Mouse (Mus musculus) testis, postnatal 10 days (tissue): Measurements from ENCODE around the gene Raet1d.
A peak's percentile ranks its signal among the peaks of the same experiment; 100 is the strongest.
"Not testable (repeated sequence)": the region's sequence is repeated elsewhere in the genome, so short reads cannot be mapped to it uniquely, and the experiment has no call there.

Experiments
- DNase-seq: peaks from one replicate; pipeline ENCODE4 v3.0.0; 2021; ENCODE audit warnings: low spot score

The Raet1d gene

DNA sequence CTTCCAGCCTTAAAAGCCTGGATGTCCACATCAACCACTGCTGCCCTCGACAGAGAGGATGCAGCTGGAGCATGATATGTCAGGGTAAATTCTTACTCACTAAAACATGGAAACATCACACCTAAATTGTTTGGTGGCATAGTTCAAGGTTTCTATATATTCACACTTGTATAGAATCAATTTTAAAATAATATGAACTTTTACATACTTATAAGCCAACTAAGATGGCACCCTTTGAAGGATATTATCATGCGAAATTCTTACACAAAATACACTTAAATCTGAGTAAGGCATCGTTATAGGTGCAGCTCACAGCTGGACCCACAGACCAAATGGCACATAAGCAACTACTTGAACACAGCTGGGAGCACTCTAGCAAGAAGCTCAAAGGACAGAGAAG is at the start of gene Raet1d:
Raet1d (plus strand) TSS at position 301 of the 400 bp plus-strand sequence.
- DNase-seq: not testable (repeated sequence)

DNA sequence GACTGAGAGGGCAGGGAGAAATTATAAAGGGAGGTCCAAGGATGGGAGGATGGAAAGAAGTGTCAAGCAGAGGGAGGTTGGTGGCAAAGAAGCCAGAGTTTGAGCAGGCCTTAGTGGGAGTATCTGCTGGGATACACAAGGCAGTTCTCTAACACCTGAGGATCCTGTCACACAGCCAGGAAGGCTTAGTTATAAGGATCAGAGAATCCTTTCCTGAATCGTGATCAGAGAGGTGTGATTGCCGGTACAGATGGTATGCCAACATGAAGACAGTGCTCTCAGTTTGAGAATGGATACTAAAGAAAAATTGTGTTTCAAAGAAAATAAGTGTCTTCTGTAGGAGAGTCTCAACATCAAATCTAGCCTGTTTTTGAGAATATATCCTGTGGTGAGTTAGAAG is 37.5 kb upstream of the Raet1d start:
- no peak for DNase-seq

DNA sequence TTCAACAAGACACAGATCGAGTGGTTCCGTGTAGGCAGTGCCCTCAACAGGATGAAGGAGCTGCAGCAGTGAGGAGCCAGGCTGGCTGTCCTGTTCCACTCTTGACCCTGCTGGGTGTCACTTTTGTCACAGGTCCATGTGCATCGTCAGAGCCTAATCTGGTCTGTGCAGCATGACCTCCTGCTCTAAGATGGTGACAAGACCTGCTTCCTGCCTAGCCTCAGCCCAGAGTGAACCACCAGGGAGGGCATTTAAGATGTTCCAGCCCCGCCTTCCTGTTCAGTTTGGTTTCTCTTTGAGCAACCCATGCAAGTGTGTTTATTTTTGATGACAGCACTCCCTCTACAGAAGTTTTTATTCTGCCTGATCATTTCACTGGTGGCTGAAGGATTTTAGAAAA is 14.6 kb upstream of the Raet1d start:
- DNase-seq: not testable (repeated sequence)

DNA sequence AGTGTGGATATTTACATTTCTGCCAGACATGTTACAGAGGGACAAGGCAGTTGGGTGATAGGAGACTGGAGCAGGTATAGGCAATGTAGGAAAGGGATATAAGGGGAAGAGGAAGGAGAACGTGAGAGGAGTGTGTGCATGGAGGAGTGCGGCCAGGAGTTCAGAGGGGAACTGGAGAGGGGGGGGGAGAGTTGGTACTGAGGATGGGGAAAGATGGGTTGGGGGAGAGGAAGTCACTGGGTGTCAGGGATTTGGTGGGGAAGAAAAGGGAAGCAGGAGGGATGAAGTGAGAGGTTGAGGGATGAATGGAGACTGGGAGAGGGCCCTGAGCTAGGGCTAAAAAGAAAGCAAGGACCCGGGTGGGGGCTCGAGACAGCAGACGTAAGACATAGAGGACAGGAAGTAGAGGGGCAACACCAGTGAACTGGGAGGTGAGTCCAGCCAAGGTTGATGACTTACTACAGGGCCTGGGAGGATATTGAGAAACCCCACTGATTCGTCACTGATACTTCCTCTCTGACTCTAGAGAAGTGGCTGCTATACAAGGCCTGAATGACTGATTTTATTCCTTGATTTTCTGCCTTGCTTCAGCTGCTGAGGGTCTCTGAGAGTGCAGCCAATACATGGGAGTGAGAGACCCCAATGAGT is 6.7 kb upstream of the Raet1d start:
- DNase-seq: not testable (repeated sequence)

DNA sequence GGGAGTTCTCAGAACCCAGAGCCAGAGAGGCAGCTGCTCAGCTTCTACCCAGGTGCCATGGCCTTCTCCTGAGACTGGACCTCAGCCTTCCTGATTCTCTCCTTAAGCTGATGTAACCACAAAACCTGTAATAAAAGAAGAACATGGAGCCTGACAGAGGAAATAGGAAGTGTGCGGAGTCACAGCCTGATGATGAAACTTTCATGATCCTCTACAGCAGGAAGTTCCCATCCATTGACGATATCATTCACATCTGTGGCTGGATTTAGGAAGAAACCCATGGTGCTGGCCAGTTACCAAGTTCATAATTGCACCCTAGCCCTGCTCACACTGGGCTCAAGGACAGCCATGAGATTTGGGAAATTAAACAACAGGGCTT is 6.2 kb upstream of the Raet1d start:
- DNase-seq: not testable (repeated sequence)

DNA sequence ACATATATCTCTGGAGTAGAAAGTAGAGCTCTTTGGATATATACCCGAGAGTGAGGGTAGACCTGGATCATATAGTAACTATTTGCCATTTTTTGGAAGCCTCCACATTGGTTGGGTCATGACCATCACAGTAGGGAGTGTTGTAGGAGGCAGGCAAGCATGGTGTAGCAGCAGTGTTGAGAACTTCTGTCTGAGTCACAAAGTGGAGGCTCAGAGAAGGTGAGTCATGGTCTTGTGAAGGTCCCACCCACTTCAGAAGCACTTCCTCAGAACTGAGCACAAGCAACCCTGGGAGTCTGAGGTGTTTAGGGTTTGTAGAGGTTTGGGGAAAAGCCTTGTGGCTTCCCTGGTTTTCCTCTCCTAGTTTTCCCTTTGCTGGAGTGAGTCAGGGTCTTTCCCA is 3.0 kb upstream of the Raet1d start:
- not testable (repeated sequence) for DNase-seq

DNA sequence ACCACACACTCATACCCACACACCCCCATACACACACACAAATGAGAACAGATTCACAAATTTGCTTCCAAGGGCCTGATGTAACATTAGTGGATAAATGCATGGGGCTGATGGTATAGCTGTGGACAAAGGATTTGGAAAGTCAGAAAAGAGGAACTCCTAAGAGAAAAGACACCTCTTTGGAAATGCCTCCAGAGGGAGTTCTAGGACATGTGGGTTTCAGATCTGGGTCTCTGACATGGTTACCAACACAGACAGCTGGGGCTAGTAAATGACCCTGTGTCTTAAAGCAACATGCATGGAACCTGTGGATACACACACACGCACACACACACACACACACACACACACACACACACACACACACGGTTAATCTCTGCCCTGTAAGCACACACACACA is 605 bp downstream of the Raet1d start:
- not testable (repeated sequence) for DNase-seq

DNA sequence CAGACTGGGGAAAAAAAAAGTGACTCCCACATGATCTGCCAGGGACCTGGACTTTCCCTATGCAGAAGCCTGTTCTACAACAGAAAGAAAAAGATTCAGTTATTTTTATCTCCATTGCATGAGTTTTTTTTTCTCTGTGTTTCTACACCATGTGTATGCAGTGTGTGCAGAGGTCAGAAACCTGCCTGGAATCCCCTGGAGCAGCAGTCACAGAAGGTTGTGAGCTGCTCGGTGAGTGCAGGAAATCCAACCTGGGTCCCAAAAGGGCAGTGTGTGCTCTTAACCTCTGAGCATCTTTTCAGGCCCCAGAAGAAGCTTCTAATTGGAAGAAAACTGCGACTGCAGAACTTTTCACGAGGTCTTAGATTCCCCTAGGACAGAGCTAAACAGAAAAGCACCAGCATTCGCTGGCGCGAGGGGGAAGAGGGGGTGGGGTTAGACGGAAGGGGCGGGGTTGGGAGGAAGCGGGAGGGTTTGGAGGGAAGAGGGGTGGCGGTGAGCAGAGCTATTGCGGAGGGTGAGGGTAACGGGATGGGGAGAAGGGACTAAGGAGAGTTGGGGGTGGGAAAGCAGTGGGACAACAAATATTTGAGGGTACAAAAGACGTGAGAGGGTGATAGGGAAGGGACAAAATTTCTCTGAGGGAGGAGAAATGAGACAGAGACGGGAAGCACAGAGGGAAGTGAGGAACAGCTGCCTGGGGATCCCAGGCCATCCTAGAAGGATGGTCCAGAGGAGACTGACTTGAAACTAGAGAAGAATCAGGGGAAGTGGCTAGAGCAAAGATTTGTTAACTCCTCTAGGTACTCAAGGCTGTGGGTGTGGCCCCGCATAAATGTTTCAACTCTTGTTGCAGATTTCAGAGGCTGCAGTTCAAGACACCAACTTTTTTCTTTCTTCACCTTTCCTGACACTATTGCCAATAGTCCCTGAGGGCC is 1.3 kb downstream of the Raet1d start:
- DNase-seq: not testable (repeated sequence)

DNA sequence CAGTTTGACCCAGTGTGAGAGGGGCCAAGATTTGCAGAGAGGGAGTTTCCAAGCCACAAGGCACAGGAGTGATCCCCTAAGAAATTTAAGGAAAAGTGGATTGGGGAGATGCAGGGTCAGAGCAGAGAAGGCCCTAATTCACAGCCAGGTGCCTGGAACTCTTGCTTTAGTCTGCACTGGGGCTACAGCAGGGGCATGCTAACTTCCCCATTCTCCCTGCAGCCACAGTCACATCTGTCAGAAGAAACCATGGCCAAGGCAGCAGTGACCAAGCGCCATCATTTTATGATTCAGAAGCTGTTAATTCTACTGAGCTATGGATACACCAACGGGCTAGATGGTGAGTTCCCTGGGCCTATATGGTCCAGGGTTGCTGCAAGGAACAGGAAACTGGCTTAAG is 2.1 kb downstream of the Raet1d start:
- DNase-seq: not testable (repeated sequence)

DNA sequence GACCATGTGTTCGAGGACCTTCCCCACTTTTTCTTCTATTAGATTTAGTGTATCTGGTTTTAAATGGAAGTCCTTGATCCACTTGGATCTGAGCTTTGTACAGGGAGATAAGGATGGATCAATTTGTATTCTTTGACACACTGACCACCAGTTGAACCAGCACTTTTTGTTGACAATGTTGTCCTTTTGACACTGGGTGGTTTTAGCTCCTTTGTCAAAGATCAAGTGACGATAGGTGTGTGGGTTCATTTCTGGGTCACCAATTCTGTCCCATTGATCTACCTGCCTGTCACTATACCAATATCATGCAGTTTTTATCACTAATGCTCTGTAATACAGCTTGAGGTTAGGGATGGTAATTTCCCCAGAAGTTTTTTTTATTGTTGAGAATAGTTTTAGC is 4.6 kb downstream of the Raet1d start:
- not testable (repeated sequence) for DNase-seq

DNA sequence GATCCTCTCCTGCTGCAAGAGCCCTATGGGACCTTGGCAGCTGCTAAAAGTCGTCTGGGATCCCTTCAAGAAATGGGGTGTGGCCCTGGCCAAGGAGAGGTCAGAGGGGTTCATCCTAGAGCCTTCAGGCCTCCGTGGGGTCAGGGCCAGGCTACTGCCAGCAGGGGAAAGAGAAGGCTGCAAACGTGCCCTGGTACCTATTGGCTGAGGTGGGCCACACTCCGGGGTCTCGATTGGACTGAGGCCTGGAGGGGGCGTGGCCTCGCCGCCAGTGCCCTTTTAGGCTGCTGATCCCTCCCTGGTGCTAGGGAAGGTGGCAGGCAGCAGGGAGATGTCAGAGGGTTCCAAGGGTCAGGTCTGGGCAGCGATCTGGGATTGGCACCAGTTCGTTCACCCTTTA is 20.9 kb downstream of the Raet1d start:
- not testable (repeated sequence) for DNase-seq

DNA sequence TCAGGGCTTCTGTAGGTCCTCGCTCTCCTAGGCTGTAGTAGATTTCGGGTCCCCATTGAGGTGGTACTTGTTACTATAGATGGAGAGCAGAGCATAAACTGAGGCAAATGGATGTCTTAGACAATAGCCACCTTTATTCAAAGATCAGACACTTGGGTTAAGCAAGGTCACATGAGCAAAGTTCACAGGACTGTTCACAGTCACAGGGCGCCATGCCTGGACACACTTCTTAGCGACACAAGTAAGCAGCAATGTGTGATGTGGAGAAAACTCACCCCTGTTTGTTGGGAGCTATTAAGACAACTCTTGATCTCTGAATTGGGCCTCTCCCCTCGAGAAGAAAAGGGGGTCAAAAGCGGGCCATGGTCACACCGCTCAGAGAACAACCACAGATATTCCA is 29.8 kb downstream of the Raet1d start:
- DNase-seq: not testable (repeated sequence)

DNA sequence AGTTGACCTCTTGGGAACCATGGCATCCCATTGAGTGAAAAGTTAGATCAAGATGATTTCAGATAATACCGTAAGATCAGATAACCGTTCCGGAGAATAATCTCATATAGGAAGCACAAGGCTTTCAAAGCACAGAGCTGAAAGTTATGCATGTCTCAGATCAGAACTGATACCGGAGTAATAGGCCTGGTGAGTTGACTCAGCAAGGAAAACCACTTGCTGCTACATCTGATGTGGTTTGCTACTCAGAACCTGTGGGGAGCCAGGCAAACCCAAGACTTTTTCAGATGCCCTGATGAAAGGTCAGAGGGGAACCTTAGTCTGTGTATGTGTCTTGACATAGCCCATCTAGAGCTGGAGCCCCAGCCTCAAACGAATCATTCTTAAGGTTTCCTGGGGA is 31.3 kb downstream of the Raet1d start:
- not testable (repeated sequence) for DNase-seq

DNA sequence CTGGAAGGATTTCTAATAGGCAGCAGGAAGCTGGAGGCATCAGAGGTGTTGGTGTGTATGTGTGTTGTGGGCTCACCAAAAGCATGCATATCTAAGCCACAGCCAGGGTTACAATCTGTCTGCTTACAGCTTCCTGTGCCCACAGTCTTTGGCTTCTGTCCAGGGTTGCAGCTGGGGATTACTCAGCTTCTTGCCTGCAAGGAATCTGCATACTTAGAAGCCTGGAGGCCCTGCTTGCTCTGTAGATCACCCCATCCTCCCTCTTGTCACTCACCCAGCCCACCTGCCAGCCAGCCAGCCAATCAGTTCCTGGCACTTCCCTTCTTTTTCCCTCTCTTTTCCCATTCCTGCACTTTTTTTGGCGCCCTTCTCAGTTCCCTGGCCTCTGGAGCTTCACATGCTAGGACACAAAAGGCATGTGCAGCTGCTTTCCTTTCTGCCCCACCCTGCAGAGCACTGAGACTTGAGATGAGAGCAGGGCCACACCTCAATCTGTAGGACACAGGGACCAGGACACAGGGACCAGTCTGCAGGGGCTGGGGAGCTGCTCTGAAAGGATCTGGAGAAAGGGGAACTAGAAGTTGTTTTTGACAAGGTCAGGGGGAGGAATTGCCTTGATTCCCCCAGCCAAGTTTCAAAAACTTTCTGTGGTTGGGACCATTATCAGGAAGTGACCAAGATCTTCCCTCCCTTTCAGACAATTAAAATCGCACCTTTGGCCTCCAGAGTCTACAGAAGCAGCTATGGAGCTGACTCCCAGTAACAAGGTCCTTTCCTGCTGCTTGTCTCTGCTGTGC is 32.9 kb downstream of the Raet1d start:
- not testable (repeated sequence) for DNase-seq

DNA sequence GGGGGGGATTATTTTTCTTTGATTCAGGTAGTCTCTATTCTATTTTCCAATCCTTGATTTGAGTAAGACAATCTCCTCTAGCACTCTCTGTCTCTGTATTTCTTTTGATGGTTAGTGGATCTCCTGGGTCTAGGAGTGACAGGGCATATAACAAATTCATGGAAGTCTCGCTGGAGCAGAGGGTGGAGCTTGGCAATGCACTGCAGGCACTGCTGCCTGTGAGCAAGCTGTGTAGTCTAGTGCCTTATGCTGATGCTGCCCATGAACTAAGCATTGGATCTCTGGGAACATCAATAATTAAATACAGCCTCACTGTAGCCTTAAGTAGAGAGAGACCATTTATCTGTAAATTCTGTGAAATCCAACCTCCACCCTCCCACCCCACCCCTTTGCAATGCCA is 36.3 kb downstream of the Raet1d start:
- not testable (repeated sequence) for DNase-seq

DNA sequence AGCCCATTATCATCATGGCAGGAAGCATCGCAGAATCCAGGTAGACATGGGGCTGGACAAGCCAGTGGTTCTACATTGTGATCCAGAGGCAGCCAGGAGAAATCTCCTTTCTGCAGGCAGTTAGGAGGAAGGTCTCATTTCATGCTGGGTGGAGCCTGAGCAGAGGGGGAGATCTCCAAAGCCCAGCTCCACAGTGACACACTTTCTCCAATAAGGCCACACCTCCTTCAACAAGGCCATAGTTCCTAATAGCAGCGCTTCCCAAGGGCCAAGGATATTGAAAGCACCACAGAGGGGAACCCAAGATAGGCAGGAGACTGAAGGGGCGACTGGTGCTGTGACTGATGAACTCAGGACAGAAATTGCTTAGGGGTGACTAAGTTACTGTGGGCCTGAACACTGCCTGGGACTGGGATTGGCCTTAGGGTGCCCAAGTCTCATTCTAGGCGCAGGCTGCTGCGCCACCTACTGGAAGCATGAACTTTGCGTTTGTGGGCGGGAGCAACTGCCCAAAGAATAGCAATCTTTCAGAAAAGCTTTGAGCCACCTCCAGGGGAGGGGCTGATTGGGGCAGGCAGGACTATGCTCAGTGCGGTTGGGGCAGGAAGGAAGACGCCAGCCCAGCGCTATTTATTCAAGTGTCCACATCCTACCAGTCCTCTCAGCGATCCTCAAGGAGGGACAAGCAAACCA is 42.0 kb downstream of the Raet1d start:
- peak; percentile 64 for DNase-seq

DNA sequence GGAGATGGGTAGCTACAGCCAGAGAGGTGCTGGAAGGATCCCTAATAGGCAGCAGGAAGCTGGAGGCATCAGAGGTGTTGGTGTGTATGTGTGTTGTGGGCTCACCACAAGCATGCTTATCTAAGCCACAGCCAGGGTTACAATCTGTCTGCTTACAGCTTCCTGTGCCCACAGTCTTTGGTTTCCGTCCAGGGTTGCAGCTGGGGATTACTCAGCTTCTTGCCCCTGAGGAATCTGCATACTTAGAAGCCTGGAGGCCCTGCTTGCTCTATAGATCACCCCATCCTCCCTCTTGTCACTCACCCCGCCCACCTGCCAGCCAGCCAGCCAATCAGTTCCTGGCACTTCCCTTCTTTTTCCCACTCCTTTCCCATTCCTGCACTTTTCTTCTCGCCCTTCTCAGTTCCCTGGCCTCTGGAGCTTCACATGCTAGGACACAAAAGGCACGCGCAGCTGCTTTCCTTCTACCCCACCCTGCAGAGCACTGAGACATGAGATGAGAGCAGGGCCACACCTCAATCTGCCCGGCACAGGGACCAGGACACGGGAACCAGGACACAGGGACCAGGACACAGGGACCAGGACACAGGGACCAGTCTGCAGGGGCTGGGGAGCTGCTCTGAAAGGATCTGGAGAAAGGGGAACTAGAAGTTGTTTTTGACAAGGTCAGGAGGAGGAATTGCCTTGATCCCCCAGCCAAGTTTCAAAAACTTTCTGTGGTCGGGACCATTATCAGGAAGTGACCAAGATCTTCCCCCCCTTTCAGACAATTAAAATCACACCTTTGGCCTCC is 53.5 kb downstream of the Raet1d start:
- not testable (repeated sequence) for DNase-seq
